Mouse (Mus musculus) gastrocnemius, postnatal 4 days (tissue): ENCODE measurements around the gene Zbed5. TPM values are rescaled to one million over a fixed set of nuclear protein-coding genes. Genes with fewer than 3 reads are reported as not detected.
"Not testable (repeated sequence)": the region's sequence is repeated elsewhere in the genome, so short reads cannot be mapped to it uniquely, and the experiment has no call there.

Experiments
- DNase-seq, 2 experiments: peaks; one replicate each; pipeline ENCODE4 v3.0.0; 2021 to 2022; ENCODE audit warnings: low spot score in 2 of 2, mixed read lengths in 2 of 2
- total RNA-seq, 2 experiments: library from RNA; stranded (reverse); gene quantifications; 2 replicates each; pipeline ENCODE4 v1.2.3; 2021

The Zbed5 gene
- total RNA-seq, 2 experiments from 2014 or later = 1.5 to 2.0 TPM

GRCm38 (mm10) chr5:129908242-129908965, 12.9 kb downstream of the Zbed5 start, which contains the start of gene Nupr1l:
Nupr1l (plus strand) TSS chr5:129908540.
- peak; percentile 79 to 91 for DNase-seq

- no peak for DNase-seq
Observed at GRCm38 (mm10) chr5:129909147-129909546, 13.6 kb downstream of the Zbed5 start.

GRCm38 (mm10) chr5:129909591-129909990, 14.1 kb downstream of the Zbed5 start:
- DNase-seq = no peak

- DNase-seq = no peak
Observed at GRCm38 (mm10) chr5:129914024-129914423, 18.5 kb downstream of the Zbed5 start.

GRCm38 (mm10) chr5:129915491-129915890, 20.0 kb downstream of the Zbed5 start:
- DNase-seq = not testable (repeated sequence)

- no peak for DNase-seq
Observed at GRCm38 (mm10) chr5:129918065-129918651, 22.6 kb downstream of the Zbed5 start.

GRCm38 (mm10) chr5:129918752-129919151, 23.2 kb downstream of the Zbed5 start:
- DNase-seq = no peak

GRCm38 (mm10) chr5:129919320-129919719, 23.8 kb downstream of the Zbed5 start:
- no peak for DNase-seq

GRCm38 (mm10) chr5:129921972-129922371, 26.4 kb downstream of the Zbed5 start:
- DNase-seq = no peak

- DNase-seq = no peak
Observed at GRCm38 (mm10) chr5:129924820-129925452, 29.4 kb downstream of the Zbed5 start.

- no peak for DNase-seq
Observed at GRCm38 (mm10) chr5:129925933-129926332, 30.4 kb downstream of the Zbed5 start.

GRCm38 (mm10) chr5:129929924-129930855, 34.7 kb downstream of the Zbed5 start:
- DNase-seq = no peak

GRCm38 (mm10) chr5:129936941-129937340, 41.4 kb downstream of the Zbed5 start:
- DNase-seq = no peak

- no peak for DNase-seq
Observed at GRCm38 (mm10) chr5:129940281-129940680, 44.8 kb downstream of the Zbed5 start.

- DNase-seq = no peak
Observed at GRCm38 (mm10) chr5:129940736-129941494, 45.4 kb downstream of the Zbed5 start.

- DNase-seq = peak; percentile 98 to 99
Observed at GRCm38 (mm10) chr5:129941495-129942045, 46.0 kb downstream of the Zbed5 start, which contains the start of gene Vkorc1l1. Vkorc1l1 (plus strand) TSS chr5:129941970.

GRCm38 (mm10) chr5:129942073-129942939, 46.8 kb downstream of the Zbed5 start:
- DNase-seq = peak; percentile 25 to 28

GRCm38 (mm10) chr5:129943402-129943801, 47.9 kb downstream of the Zbed5 start:
- no peak for DNase-seq

- DNase-seq = no peak
Observed at GRCm38 (mm10) chr5:129947528-129948033, 52.1 kb downstream of the Zbed5 start.
